16 mouse cellular contexts compared by ENCODE assay signal in genomic region chr8:13190235-13190634, GRCm38 (mm10).
"Had no signal": no experiment of that assay in that cellular context is flagged by ENCODE, and none has a peak within 500 bp of the region (broad histone marks: within the 10 kb centered on the region; RNA-seq: fewer than 3 reads in every experiment).

No protein-coding gene starts in this region.

- H3K4me3 ChIP-seq: layer of hippocampus, adult 2 months; limb, embryonic 10.5 days; limb, embryonic 13.5 days; midbrain, embryonic 12.5 days; midbrain, embryonic 15.5 days; neural tube, embryonic 12.5 days; neural tube, embryonic 15.5 days had no signal

- DNase-seq: kidney, adult 2 months; kidney, postnatal 25 days; layer of hippocampus, adult 9-11 months; liver; liver, postnatal 0 days; retina, postnatal 1 day; right cerebral cortex, postnatal 25 days; spleen, adult 18-20 months; thymus, postnatal 36 days had no signal

- H3K36me3 ChIP-seq: midbrain, embryonic 15.5 days; neural tube, embryonic 12.5 days; neural tube, embryonic 15.5 days had no signal

- H3K4me1 ChIP-seq: limb, embryonic 10.5 days; neural tube, embryonic 12.5 days; neural tube, embryonic 15.5 days had no signal

- H3K27me3 ChIP-seq: limb, embryonic 13.5 days; midbrain, embryonic 12.5 days; midbrain, embryonic 15.5 days; neural tube, embryonic 12.5 days; neural tube, embryonic 15.5 days had no signal

- H3K9me3 ChIP-seq: limb, embryonic 10.5 days; limb, embryonic 13.5 days; midbrain, embryonic 12.5 days; midbrain, embryonic 15.5 days; neural tube, embryonic 12.5 days; neural tube, embryonic 15.5 days had no signal
